Mouse (Mus musculus) bone marrow macrophage, adult 2 months (primary cell): Measurements from ENCODE around the gene Bcr.

Experiments
- CTCF ChIP-seq: IDR thresholded peaks from 2 replicates; pipeline ENCODE4 v1.5.1; 2012; ENCODE audit warnings: low read depth, mild to moderate bottlenecking, low read length, moderate library complexity
- POLR2A ChIP-seq: IDR thresholded peaks from 2 replicates; pipeline ENCODE4 v1.6.1; 2012; ENCODE audit warnings: mild to moderate bottlenecking, low read depth, low read length, borderline replicate concordance

GRCm38 (mm10) chr10:75157713-75158112 lies 97.3 kb downstream of the Bcr start:
- no peak for TF ChIP-seq CTCF
- no peak for TF ChIP-seq POLR2A
